ENCODE assay signal across 34 mouse cellular contexts in the genomic region with DNA sequence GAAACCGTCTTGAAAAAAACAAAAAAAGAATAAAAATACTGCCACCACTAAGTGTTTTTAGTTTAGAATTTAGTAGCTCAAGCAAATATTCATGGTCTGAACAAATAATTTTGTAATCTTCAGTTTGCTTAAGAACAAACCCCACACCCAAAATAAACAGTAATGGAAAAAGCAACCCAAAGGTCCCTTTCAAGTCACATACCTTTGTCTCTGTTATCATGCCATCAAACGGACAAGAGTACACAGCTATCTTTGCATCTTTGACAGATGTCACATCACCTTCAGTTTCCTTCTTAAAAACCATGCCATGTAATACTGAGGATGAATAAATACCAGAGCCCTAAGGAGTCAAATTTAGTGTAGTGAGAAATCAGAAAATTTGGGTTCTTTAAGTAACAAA.
"Had no signal": no experiment of that assay in that cellular context is flagged by ENCODE, and none has a peak within 500 bp of the region (broad histone marks: within the 10 kb centered on the region; RNA-seq: fewer than 3 reads in every experiment).

No protein-coding gene starts in this region.

- H3K4me3 ChIP-seq: heart, embryonic 12.5 days; heart, embryonic 13.5 days; heart, embryonic 15.5 days; hindbrain, embryonic 10.5 days; hindbrain, embryonic 12.5 days; hindbrain, embryonic 13.5 days; hindbrain, embryonic 15.5 days; intestine, embryonic 15.5 days; kidney, embryonic 15.5 days; layer of hippocampus, adult 2 months had no signal

- H3K27me3 ChIP-seq: heart, embryonic 12.5 days; heart, embryonic 13.5 days; heart, embryonic 15.5 days; hindbrain, embryonic 12.5 days; hindbrain, embryonic 13.5 days; hindbrain, embryonic 15.5 days; intestine, embryonic 15.5 days; kidney, embryonic 15.5 days had no signal

- H3K4me1 ChIP-seq: heart, embryonic 12.5 days; heart, embryonic 13.5 days; heart, embryonic 15.5 days; hindbrain, embryonic 10.5 days; hindbrain, embryonic 12.5 days; hindbrain, embryonic 15.5 days; intestine, embryonic 15.5 days; kidney, embryonic 15.5 days had no signal

- H3K9me3 ChIP-seq: heart, embryonic 12.5 days; heart, embryonic 13.5 days; heart, embryonic 15.5 days; hindbrain, embryonic 10.5 days; hindbrain, embryonic 12.5 days; hindbrain, embryonic 13.5 days; hindbrain, embryonic 15.5 days; intestine, embryonic 15.5 days; kidney, embryonic 15.5 days had no signal

- H3K27ac ChIP-seq: heart, embryonic 13.5 days; heart, embryonic 15.5 days; hindbrain, embryonic 10.5 days; hindbrain, embryonic 12.5 days; hindbrain, embryonic 13.5 days; hindbrain, embryonic 14.5 days; hindbrain, embryonic 15.5 days; hindbrain, postnatal 0 days; intestine, embryonic 15.5 days; kidney, embryonic 15.5 days; kidney, postnatal 0 days; layer of hippocampus, adult 2 months had no signal

- ATAC-seq: hindbrain, embryonic 16.5 days; hindbrain, postnatal 0 days; inflammation-experienced regulatory T-cells, adult 6 months; intestine, embryonic 15.5 days; intestine, embryonic 16.5 days; intestine, postnatal 0 days had no signal

- H3K4me2 ChIP-seq: heart, embryonic 11.5 days; heart, embryonic 12.5 days; heart, embryonic 13.5 days; heart, embryonic 15.5 days; hindbrain, embryonic 12.5 days; hindbrain, embryonic 13.5 days; hindbrain, embryonic 14.5 days; hindbrain, embryonic 15.5 days; intestine, embryonic 15.5 days; kidney, embryonic 15.5 days had no signal

- DNase-seq: heart, postnatal 10 days; heart, postnatal 14 days; heart, postnatal 36 days; heart, postnatal 4 days; kidney, adult 11 months; kidney, adult 18-20 months; kidney, adult 2 months; kidney, adult 8-10 months; kidney, adult 9 months; kidney, postnatal 10 days; kidney, postnatal 14 days; kidney, postnatal 25 days; kidney, postnatal 36 days; kidney, postnatal 4 days; layer of hippocampus, adult 9-11 months; layer of hippocampus, postnatal 36 days had no signal

- H3K9ac ChIP-seq: heart, embryonic 12.5 days; heart, embryonic 13.5 days; heart, embryonic 15.5 days; hindbrain, embryonic 12.5 days; hindbrain, embryonic 13.5 days; hindbrain, embryonic 14.5 days; hindbrain, embryonic 15.5 days; intestine, embryonic 15.5 days; kidney, embryonic 15.5 days had no signal
